Mouse (Mus musculus) limb, embryonic 10.5 days (tissue): ENCODE data around the gene Ip6k1. TPM values are rescaled to one million over a fixed set of nuclear protein-coding genes. Genes with fewer than 3 reads are reported as not detected.
"Not testable (repeated sequence)": the region's sequence is repeated elsewhere in the genome, so short reads cannot be mapped to it uniquely, and the experiment has no call there.

Source experiments
- DNase-seq: peaks from one replicate; pipeline ENCODE4 v3.0.0-alpha.2; 2017; ENCODE audit warnings: low spot score
- H3K27ac ChIP-seq: fragments of 300-500 bp; sonication (generic); 2 replicates; pipeline ENCODE4 v1.5.1; 2016; ENCODE audit warnings: mild to moderate bottlenecking
- H3K27me3 ChIP-seq: fragments of 300-500 bp; sonication (generic); 2 replicates; pipeline ENCODE4 v1.6.1; 2016; ENCODE audit warnings: low read depth, mild to moderate bottlenecking; ENCODE audit not compliant: poor library complexity, severe bottlenecking
- H3K36me3 ChIP-seq: fragments of 300-500 bp; sonication (generic); 2 replicates; pipeline ENCODE4 v1.6.1; 2016; ENCODE audit warnings: mild to moderate bottlenecking, moderate library complexity
- H3K4me1 ChIP-seq: fragments of 300-500 bp; sonication (generic); 2 replicates; pipeline ENCODE4 v1.6.1; 2016
- H3K4me3 ChIP-seq: fragments of 300-500 bp; sonication (generic); 2 replicates; pipeline ENCODE4 v1.5.1; 2016; ENCODE audit warnings: mild to moderate bottlenecking, moderate library complexity
- H3K9me3 ChIP-seq: fragments of 300-500 bp; sonication (generic); replicated peaks from 2 replicates; pipeline ENCODE4 v1.6.1; 2016; ENCODE audit warnings: mild to moderate bottlenecking
- WGBS: fragments of 180-500 bp; shearing (Covaris S2); methylation state at CpG from one replicate; pipeline ENCODE4 v1.1.7; 2016; 5-methylcytosine and 5-hydroxymethylcytosine counted together
- polyA plus RNA-seq: library from polyadenylated mRNA; unstranded; fragments of >200 nt; fragmentation: Nextera tagmentation; extraction: Ambion mirVana; gene quantifications from 2 replicates; pipeline ENCODE4 v1.2.1, GENCODE M21; 2016

The Ip6k1 gene
- polyA plus RNA-seq, 1 experiment from 2014 or later = 69.8 TPM

DNA sequence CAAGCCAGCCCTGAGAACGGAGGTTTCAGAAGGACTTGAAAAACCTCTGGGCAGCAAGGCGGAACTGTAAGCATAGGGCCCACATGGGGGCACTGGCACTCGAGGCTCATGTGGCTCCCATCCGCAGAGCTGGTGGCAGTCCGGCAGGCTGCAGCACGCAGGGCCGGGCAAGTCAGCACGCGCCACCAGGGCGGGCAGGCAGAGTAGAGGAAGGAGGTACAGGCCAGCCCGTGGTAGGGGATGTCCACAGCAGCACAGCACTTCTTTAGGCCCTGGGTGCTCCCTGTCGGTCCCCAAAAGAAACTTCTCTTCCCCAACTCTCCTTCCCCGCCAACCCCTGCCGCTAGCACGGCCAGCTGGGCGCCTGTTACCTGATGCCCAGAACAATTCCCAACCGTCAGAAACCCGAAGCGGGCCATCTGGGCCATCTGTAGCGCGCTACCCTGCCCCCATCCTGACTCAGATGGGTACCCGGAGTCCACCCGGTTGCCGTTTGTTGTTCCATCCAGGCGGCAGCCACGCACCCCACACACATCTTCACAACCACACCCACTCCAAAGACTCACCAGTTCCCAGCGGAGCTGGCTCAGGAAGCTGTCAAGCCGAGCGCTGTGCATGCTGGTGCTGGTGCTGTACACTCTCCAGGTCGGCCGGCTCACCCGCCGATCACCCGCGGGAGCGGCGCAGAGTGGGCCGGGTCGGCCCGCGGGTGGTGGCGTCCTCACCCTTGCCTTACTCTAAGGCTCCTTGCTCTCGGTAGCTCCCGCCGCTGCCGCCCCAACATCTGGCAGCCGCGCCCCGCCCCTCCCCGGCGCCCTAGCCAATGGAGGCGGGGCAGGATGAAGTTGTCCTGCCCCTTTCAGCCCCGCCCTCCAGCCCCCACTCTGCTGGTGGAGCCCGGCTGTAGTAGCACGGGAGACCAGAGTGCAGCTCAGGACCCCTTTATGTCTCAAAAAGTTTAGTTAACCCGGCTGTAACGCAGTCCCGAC, 16.9 kb upstream of the Ip6k1 start, which contains the start of gene Inka1:
Inka1 (minus strand) TSS at position 749 of the 989 bp plus-strand sequence.
- Histone ChIP-seq H3K27ac (peak within 1 kb of the TSS; percentile 98), H3K4me1 (peaks cover 68% of the 10 kb centered on the region), H3K9me3 (no peaks in the 10 kb centered on the region), H3K27me3 (no peaks in the 10 kb centered on the region), H3K4me3 (peak within 1 kb of the TSS; percentile 83), H3K36me3 (peaks cover 24% of the 10 kb centered on the region)
- WGBS = under 1% methylated on average over 58 of the region's 58 CpGs
- peak; percentile 96 for DNase-seq

DNA sequence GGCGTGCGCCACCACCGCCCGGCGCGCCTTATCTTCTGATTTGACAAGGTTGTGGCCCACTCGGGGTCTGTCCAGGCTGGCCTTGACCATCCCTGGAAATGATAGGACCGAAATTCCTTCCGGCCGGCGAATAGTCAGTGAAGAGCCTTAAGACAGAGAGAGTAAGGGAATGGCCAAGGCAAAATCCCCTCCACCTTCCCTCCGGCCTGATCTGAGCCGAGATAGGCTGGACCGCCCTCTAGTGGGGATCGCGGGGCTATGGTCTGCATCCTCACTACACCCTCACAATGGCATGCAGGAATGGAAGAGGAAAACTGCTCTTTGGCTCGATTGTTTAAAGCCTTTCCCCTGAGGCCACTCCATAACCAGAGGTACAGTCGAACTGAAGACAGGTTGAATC, 15.9 kb upstream of the Ip6k1 start:
- Histone ChIP-seq H3K36me3 (peaks cover 24% of the 10 kb centered on the region), H3K27ac (peak overlapping the region; percentile 98), H3K27me3 (no peaks in the 10 kb centered on the region), H3K4me1 (peaks cover 59% of the 10 kb centered on the region), H3K4me3 (peak overlapping the region; percentile 83), H3K9me3 (no peaks in the 10 kb centered on the region)
- peak; percentile 89 for DNase-seq
- 5% methylated on average over 18 of the region's 18 CpGs for WGBS

GRCm38 (mm10) chr9:107987950-107988349, 14.4 kb upstream of the Ip6k1 start:
- H3K4me1 ChIP-seq = peaks cover 43% of the 10 kb centered on the region
- H3K9me3 ChIP-seq = no peaks in the 10 kb centered on the region
- H3K27ac ChIP-seq = peak overlapping the region; percentile 69; the same call in 1 of the 2 replicates
- 84% methylated on average over 3 of the region's 3 CpGs for WGBS
- no peaks in the 10 kb centered on the region for H3K27me3 ChIP-seq
- H3K4me3 ChIP-seq = no peak overlapping the region
- H3K36me3 ChIP-seq = peaks cover 20% of the 10 kb centered on the region
- no peak for DNase-seq

- no peak for DNase-seq
- no peak within 1 kb of the TSS for H3K27ac ChIP-seq
- WGBS = 68% methylated on average over 2 of the region's 2 CpGs
Measured at GRCm38 (mm10) chr9:107992197-107992596, 10.1 kb upstream of the Ip6k1 start, which contains the start of gene Cdhr4. Gene Cdhr4 (plus strand): TSS chr9:107992497.

DNA sequence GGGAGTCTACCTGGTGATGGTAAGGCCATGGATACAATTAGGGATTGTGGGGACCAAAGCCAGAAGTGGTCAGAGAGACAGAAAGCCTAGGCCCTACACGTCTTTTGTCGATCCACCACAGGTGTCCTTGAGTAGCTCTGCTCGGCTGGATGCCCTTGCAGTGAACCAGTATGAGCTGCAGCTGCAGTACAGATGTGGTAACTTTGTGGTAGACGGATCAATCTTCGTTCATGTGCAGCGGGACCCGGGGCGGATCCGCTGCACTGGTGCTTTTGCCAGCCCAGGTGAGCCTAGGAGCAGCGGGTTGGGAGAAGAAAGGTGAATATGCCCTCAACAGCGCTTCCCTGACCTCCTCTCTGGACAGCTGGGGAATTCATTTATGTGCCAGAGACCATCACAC, 9.3 kb upstream of the Ip6k1 start:
- Histone ChIP-seq H3K4me3 (no peak overlapping the region), H3K27me3 (no peaks in the 10 kb centered on the region), H3K27ac (no peak overlapping the region), H3K9me3 (no peaks in the 10 kb centered on the region), H3K4me1 (peaks cover 9% of the 10 kb centered on the region), H3K36me3 (no peaks in the 10 kb centered on the region)
- WGBS = 90% methylated on average over 11 of the region's 11 CpGs
- DNase-seq = no peak

More at GRCm38 (mm10) chr9:107992197-107992596, 10.1 kb upstream of the Ip6k1 start, which contains the start of gene Cdhr4:
- H3K9me3 ChIP-seq = no peaks in the 10 kb centered on the region
- peaks cover 11% of the 10 kb centered on the region for H3K4me1 ChIP-seq
- no peaks in the 10 kb centered on the region for H3K27me3 ChIP-seq
- H3K4me3 ChIP-seq = no peak within 1 kb of the TSS
- no peaks in the 10 kb centered on the region for H3K36me3 ChIP-seq

DNA sequence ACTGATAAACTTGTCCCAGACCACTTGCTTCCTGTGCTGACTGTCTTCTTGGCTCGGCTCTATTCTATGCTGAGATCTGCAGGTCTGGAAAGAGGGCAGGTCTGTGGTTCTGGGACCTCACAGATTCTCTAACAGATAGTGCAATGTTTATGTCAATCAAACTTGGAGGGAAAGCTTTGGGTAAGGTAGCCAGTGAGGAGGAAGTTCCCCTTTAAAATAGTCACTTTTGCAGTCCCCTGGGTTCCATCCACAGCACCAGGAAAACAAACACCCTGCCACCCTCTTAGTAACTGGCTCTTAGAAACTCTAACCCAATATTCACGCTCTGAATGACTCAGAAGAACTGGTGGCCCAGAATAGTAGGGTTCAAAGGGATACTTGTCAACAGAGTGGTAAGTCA, 7.8 kb upstream of the Ip6k1 start:
- Histone ChIP-seq H3K27me3 (no peaks in the 10 kb centered on the region), H3K4me3 (no peak overlapping the region), H3K4me1 (0 out of 2 replicates have a peak, but pooled peaks cover 3% of the 10 kb centered on the region), H3K27ac (no peak overlapping the region), H3K36me3 (no peaks in the 10 kb centered on the region), H3K9me3 (no peaks in the 10 kb centered on the region)
- 57% methylated on average over 2 of the region's 2 CpGs for WGBS
- DNase-seq = no peak

DNA sequence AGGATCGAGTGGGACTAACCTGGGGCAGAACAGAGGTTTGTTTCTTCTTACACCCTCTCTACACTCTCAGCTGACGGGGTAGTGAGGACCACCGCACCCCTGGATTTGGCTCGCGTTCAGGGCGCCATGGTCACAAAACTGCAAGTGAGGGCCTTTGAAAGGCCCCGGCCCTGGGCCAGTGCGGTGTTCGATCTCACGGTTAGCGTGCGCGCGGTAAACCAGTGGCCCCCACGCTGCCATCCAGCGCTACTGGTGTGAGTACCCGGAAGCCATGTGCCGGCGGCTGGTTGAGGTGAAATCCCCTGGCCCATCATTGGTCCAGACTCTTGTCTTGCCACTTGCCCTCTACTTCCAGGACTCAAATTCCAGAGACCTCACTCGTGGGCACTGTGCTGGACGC, 6.8 kb upstream of the Ip6k1 start:
- H3K4me3 ChIP-seq = no peak overlapping the region
- no peaks in the 10 kb centered on the region for H3K9me3 ChIP-seq
- H3K36me3 ChIP-seq = no peaks in the 10 kb centered on the region
- no peak for DNase-seq
- H3K27ac ChIP-seq = no peak overlapping the region
- H3K4me1 ChIP-seq = 0 out of 2 replicates have a peak, but pooled peaks cover 3% of the 10 kb centered on the region
- H3K27me3 ChIP-seq = no peaks in the 10 kb centered on the region
- WGBS = 95% methylated on average over 21 of the region's 21 CpGs

GRCm38 (mm10) chr9:107996049-107996448, 6.3 kb upstream of the Ip6k1 start, which contains the start of gene Gm20662:
Gene Gm20662 (plus strand): TSS chr9:107996349.
- Histone ChIP-seq H3K4me1 (0 out of 2 replicates have a peak, but pooled peaks cover 3% of the 10 kb centered on the region), H3K4me3 (no peak within 1 kb of the TSS), H3K27me3 (no peaks in the 10 kb centered on the region), H3K36me3 (no peaks in the 10 kb centered on the region), H3K9me3 (no peaks in the 10 kb centered on the region), H3K27ac (no peak within 1 kb of the TSS)
- WGBS = 93% methylated on average over 5 of the region's 5 CpGs
- no peak for DNase-seq

DNA sequence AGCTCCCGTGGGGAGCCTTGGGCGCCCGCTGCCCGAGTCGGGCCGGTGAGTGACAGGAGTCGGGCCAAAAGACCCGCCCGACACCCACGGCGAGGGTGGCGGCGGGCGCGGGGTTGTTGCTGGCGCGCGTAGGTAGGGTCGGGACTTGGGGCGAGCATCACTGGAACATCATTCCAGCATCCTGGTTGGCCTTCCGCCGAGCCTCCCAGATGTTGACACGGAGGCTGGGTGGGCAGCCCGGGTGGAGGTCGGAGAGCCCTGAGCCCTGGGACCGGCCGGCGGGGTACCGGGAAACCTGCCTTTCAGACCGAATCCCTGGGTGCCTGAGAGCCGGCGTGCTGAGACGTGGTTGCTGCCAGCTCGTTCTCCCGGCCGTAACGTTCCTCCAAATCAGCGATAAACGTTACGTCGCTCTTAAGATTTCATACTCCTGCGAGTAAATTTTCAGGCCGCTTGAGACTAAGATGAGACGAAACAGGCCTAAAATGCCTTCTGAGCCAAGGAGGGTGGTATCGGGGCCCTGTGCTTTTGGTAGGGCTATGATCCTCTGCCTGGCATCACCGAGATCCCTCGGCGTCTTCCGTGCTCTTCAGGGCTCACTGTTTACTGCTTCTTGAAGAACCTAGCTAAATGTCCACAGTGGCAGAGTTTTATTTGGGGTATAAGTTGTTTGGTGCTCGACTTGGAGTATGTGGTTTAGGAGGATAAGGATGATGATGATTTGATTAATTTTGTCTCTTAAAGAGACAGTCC, 653 bp downstream of the Ip6k1 start:
- Histone ChIP-seq H3K4me3 (peak overlapping the region; percentile 99), H3K4me1 (peaks cover 24% of the 10 kb centered on the region), H3K27ac (peak overlapping the region; percentile 97), H3K36me3 (peaks cover 14% of the 10 kb centered on the region), H3K9me3 (no peaks in the 10 kb centered on the region), H3K27me3 (no peaks in the 10 kb centered on the region)
- under 1% methylated on average over 50 of the region's 50 CpGs for WGBS
- DNase-seq = no peak

DNA sequence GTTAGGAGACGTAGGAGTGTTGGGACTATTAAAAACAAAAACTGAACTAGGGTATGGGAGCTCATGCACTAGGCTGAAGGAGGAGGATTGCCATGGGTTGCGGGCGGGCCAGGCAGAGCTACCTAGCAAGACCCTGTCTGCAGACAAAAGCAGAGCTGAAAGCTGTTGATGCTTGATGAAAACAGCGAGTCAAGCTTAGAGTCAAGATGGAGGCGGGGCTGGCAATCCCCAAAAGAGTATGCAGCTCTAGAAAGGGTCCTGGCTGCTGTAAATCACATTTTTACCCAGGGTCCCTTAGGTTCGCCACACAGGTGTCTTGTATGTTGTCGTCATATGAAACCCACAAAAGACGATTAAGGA, 1.2 kb downstream of the Ip6k1 start:
- H3K27ac ChIP-seq = peak overlapping the region; percentile 97

DNA sequence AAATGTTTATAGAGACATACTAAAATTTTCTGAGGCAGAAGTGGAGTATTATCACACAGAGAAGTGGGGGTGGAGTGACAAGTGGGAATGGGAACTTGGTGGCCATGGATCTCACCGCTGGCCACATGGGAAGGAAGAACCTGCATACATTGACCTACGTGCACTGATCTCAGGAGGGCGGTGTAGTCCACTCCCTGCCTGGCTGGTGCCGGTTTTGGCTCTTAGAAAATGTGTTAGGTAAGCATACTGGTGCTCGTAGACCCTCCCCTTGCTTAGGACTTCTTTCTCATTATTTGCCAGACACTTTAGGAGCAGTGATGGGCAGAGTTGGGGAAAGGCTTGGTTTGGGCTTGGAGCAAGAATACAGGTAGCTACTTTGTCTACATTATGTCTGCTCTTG, 5.7 kb downstream of the Ip6k1 start:
- Histone ChIP-seq H3K9me3 (no peaks in the 10 kb centered on the region), H3K27me3 (no peaks in the 10 kb centered on the region), H3K4me1 (peaks cover 14% of the 10 kb centered on the region), H3K36me3 (peaks cover 47% of the 10 kb centered on the region), H3K4me3 (no peak overlapping the region), H3K27ac (no peak overlapping the region)
- WGBS = 92% methylated on average over 5 of the region's 5 CpGs
- no peak for DNase-seq

More for the DNA sequence above, 1.2 kb downstream of the Ip6k1 start:
- Histone ChIP-seq H3K4me3 (peak overlapping the region; percentile 99), H3K4me1 (peaks cover 24% of the 10 kb centered on the region), H3K27me3 (no peaks in the 10 kb centered on the region), H3K9me3 (no peaks in the 10 kb centered on the region), H3K36me3 (peaks cover 19% of the 10 kb centered on the region)
- 26% methylated on average over 8 of the region's 8 CpGs for WGBS
- DNase-seq = no peak

GRCm38 (mm10) chr9:108010385-108010784, 8.1 kb downstream of the Ip6k1 start:
- Histone ChIP-seq H3K4me1 (no peaks in the 10 kb centered on the region), H3K36me3 (peaks cover 57% of the 10 kb centered on the region), H3K4me3 (no peak overlapping the region), H3K27ac (no peak overlapping the region), H3K9me3 (no peaks in the 10 kb centered on the region), H3K27me3 (no peaks in the 10 kb centered on the region)
- DNase-seq = no peak

GRCm38 (mm10) chr9:108013577-108013976, 11.3 kb downstream of the Ip6k1 start:
- not testable (repeated sequence) for H3K4me1 ChIP-seq, DNase-seq, H3K4me3 ChIP-seq, H3K27ac ChIP-seq, H3K27me3 ChIP-seq, H3K9me3 ChIP-seq
- WGBS = 97% methylated on average over 2 of the region's 2 CpGs
- peaks cover 72% of the 10 kb centered on the region for H3K36me3 ChIP-seq
